Mouse (Mus musculus): ENCODE results near the gene Olfr420. TPM values are rescaled to one million over a fixed set of nuclear protein-coding genes. Genes with fewer than 3 reads are reported as not detected.

Olfr420 gene
- not detected in 2 replicates for total RNA-seq (2021)
- long read RNA-seq, experiment 1, result 0 reads
- long read RNA-seq, experiment 2, result 0 reads

GRCm38 (mm10) chr1:174155333-174155732 lies at the start of gene Olfr420:
Gene Olfr420 (plus strand): TSS chr1:174155633.
- no peak for DNase-seq

GRCm38 (mm10) chr1:174121062-174121461 lies 34.4 kb upstream of the Olfr420 start, which contains the start of gene Olfr231:
Gene Olfr231 (minus strand): TSS chr1:174121162.
- no peak for DNase-seq

- no peak for DNase-seq
These were observed 24.2 kb upstream of the Olfr420 start, which contains the start of gene Olfr424 for GRCm38 (mm10) chr1:174131217-174131616. Gene Olfr424 (plus strand): TSS chr1:174131517.

- DNase-seq, result no peak
These were observed 23.4 kb upstream of the Olfr420 start for GRCm38 (mm10) chr1:174131999-174132398.

- no peak for DNase-seq
These were observed 14.0 kb upstream of the Olfr420 start for GRCm38 (mm10) chr1:174141384-174141783.

GRCm38 (mm10) chr1:174146696-174147095 lies 8.7 kb upstream of the Olfr420 start:
- no peak for DNase-seq

DNA sequence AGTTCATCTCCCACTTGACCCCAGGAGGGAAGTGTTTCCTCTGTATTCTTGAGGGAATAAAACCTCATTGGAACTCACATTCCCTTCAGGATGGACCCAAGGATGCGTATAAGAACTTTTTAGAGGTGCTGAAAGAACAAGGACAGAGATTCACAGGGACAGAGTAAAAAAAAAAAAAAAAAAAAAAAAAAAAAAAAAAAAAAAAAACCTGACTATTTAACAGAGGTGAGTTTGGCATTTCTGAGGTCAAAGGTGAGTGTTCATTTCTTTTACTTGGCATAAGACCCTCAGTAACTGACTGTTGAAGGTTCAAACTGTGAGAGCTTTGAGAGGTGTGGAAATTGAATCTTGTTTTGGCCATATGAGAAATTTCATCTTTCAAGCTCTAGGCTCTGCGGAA lies 6.1 kb upstream of the Olfr420 start:
- DNase-seq, result no peak

DNA sequence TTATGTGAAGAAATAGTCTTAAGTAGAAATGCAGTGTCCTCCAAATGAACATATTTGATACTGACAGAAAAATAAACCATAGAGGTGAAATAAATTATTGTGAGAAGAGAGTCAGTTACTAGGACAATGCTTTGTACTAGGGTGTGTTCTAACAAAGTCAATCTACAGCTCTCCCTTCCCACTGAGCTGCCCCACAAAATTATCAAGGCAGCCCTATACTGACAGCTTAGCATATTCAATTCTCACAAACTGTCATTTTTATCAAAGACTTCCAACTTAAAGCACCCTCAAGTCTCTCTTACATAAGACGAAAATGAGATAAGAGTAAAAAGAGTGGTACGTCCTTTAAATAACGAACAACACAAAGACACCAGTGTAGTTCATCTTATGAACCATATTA lies 2.2 kb downstream of the Olfr420 start:
- DNase-seq, result no peak

DNA sequence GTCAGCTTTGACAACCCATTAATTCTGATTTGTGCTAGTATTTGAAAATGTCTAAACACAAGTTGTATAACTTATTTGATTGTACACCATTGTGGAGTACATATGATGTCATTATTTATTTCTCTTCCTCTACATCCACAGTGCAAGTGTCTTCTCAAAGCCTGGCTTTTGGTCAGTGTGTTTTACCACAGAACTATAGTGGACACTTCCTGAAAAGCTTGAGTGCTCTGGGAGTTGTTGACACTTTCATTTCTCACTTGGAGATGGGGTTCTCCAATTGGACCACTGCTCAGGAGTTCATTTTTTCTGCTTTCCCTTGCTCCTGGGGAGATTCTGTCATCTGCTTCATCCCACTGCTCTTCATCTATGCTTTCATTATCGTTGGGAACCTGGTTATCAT lies 3.1 kb downstream of the Olfr420 start:
- no peak for DNase-seq

- DNase-seq, result no peak
These were observed 3.7 kb downstream of the Olfr420 start for GRCm38 (mm10) chr1:174159095-174159494.

DNA sequence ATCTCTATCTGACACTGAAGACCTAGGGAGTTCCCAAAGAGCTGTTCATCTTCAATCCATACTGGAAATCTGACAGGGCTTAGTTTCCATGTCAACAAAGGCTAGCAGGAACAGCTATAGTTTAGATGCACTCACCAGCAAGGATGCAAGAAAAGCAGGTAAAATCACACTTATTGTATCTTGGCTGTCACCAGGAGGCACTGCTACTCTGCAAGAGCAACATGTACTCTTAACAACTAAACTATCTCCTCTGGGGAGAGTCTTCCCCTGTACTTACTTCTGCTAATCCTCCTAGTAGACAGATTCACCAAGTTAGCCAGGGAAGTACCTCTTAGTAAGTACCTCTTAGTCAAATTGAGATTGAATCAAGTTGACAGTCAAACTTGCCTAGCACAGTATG lies 13.6 kb downstream of the Olfr420 start:
- DNase-seq, result no peak

GRCm38 (mm10) chr1:174170706-174171501 lies 15.5 kb downstream of the Olfr420 start:
- DNase-seq, result no peak

DNA sequence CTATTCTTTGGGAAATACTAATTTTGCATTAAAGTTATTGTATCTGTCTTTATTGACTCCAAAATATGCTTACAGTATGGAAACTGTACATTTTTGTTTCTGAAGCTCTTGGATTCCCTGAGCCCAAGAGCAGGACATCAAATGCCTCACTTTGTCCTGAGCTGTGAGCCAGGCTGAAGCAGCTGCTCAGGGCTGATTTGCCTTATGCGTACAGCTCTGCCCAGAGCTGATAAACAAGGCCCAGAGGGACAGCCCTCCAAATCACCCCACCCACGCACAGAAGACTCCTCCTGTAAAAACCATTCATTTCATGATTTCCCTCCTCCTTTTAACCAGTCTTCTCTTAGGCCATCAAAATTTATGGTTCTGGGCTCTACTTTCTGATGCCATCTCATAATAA lies 16.1 kb downstream of the Olfr420 start:
- no peak for DNase-seq

- DNase-seq, result no peak
These were observed 17.2 kb downstream of the Olfr420 start, which contains the start of gene Spta1 for GRCm38 (mm10) chr1:174172605-174173004. Gene Spta1 (plus strand): TSS chr1:174172776.

- DNase-seq, result no peak
These were observed 49.3 kb downstream of the Olfr420 start for GRCm38 (mm10) chr1:174204699-174205098.

Other genes with a start within 250 kb of the Olfr420 start
- gene Ifi211, start 242.6 kb upstream of the Olfr420 start, total RNA-seq (2021), result 2.1 and 2.7 TPM in 2 replicates
- 11.5 and 27.3 TPM in 2 replicates for gene Mndal, start 213.1 kb upstream of the Olfr420 start, total RNA-seq (2021)
- gene Ifi203, start 213.0 kb upstream of the Olfr420 start, total RNA-seq (2021), result 10.1 and 20.6 TPM in 2 replicates
- not detected in 2 replicates for gene Ifi202b, start 172.9 kb upstream of the Olfr420 start, total RNA-seq (2021)
- gene Ifi205, start 123.8 kb upstream of the Olfr420 start, total RNA-seq (2021), result 2.6 and 6.6 TPM in 2 replicates
- not detected in 2 replicates for gene Olfr433, start 114.9 kb upstream of the Olfr420 start, total RNA-seq (2021)
- not detected in 2 replicates for gene Olfr432, start 106.4 kb upstream of the Olfr420 start, total RNA-seq (2021)
- gene Olfr430, start 89.0 kb upstream of the Olfr420 start, total RNA-seq (2021), result not detected in 2 replicates
- gene Olfr429, start 71.3 kb upstream of the Olfr420 start, total RNA-seq (2021), result not detected in 2 replicates
- gene Olfr427, start 58.7 kb upstream of the Olfr420 start, total RNA-seq (2021), result not detected in 2 replicates
- not detected in 2 replicates for gene Olfr231, start 34.5 kb upstream of the Olfr420 start, total RNA-seq (2021)
- gene Olfr424, start 24.1 kb upstream of the Olfr420 start, total RNA-seq (2021), result not detected in 2 replicates
- gene Spta1, start 17.1 kb downstream of the Olfr420 start, total RNA-seq (2021), result 4.7 and 8.0 TPM in 2 replicates
- not detected in 2 replicates for gene Olfr419, start 96.4 kb downstream of the Olfr420 start, total RNA-seq (2021)
- gene Mptx1, start 174.9 kb downstream of the Olfr420 start, total RNA-seq (2021), result not detected in 2 replicates
- gene Olfr417, start 209.5 kb downstream of the Olfr420 start, total RNA-seq (2021), result not detected in 2 replicates
- not detected in 2 replicates for gene Olfr248, start 235.4 kb downstream of the Olfr420 start, total RNA-seq (2021)

Measured in adrenal gland, postnatal 14 days (tissue).